Mouse (Mus musculus) cerebellum, adult 2 months (tissue): ENCODE data around the gene Lmod2.

Experiments used
- CTCF ChIP-seq: fragments of 200-500 bp; IDR thresholded peaks from 2 replicates; pipeline ENCODE4 v1.5.1; 2011; ENCODE audit warnings: low read depth, mild to moderate bottlenecking, control low read depth, low read length, moderate library complexity, borderline replicate concordance; ENCODE audit not compliant: insufficient read depth
- POLR2A ChIP-seq: fragments of 200-500 bp; IDR thresholded peaks from 2 replicates; pipeline ENCODE4 v1.6.1; 2011; ENCODE audit warnings: low read length, control low read depth, borderline replicate concordance; ENCODE audit not compliant: insufficient read depth

DNA sequence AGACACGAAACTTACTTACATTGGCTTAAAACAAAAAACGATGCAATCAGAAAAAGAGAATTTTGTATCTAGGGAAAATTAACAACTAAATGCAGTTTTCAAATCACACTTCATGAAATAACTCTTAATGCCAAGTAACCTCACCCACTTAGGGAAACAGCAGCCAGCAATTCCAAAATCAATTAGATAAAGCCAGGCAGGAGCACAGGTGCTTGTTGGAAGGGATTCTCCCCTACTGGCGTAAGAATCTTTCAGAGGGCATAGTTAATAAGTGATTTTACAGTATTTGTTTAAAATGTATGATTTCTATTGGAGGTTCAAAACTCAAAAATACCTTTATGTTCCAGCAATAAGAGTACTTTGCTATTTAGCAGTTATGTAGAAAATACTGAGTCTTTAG, 45.4 kb downstream of the Lmod2 start:
- TF ChIP-seq POLR2A (no peak), CTCF (no peak)
